Mouse (Mus musculus) neutrophil, adult 5-6 weeks (primary cell): ENCODE results near the gene Dynlrb2. TPM values are rescaled to one million over a fixed set of nuclear protein-coding genes. Genes with fewer than 3 reads are reported as not detected.

ENCODE experiments used
- ATAC-seq: fragments of 151-379, 151-347 bp; 2 replicates; pipeline ENCODE4 v1.8.0; 2017; ENCODE audit warnings: mild to moderate bottlenecking, moderate TSS enrichment; ENCODE audit not compliant: insufficient number of reproducible peaks, poor library complexity, low FRiP score, severe bottlenecking; ENCODE audit errors: extremely low read depth
- total RNA-seq: library from RNA; stranded (forward); fragments of 200-1000 nt; gene quantifications from 2 replicates; pipeline ENCODE4 v1.2.3, GENCODE M21; 2017

The Dynlrb2 gene
- 1.0 TPM in 1 of 2 replicates, not detected in the other for total RNA-seq

GRCm38 (mm10) chr8:116504477-116505120 lies at the start of gene Dynlrb2:
TSS of gene Dynlrb2 (plus strand) at chr8:116504974.
- ATAC-seq = peak; percentile 98

GRCm38 (mm10) chr8:116458569-116458968 lies 46.2 kb upstream of the Dynlrb2 start:
- ATAC-seq = no peak

GRCm38 (mm10) chr8:116461472-116461871 lies 43.3 kb upstream of the Dynlrb2 start:
- no peak for ATAC-seq

GRCm38 (mm10) chr8:116466586-116466985 lies 38.2 kb upstream of the Dynlrb2 start:
- ATAC-seq = no peak

GRCm38 (mm10) chr8:116467027-116467426 lies 37.7 kb upstream of the Dynlrb2 start:
- no peak for ATAC-seq

GRCm38 (mm10) chr8:116477941-116478340 lies 26.8 kb upstream of the Dynlrb2 start:
- no peak for ATAC-seq

- ATAC-seq = peak; percentile 67; the same call in 1 of the 2 replicates
Observed at GRCm38 (mm10) chr8:116478681-116479080, 26.1 kb upstream of the Dynlrb2 start.

- peak; percentile 63; the same call in 1 of the 2 replicates for ATAC-seq
Observed at GRCm38 (mm10) chr8:116480894-116481293, 23.9 kb upstream of the Dynlrb2 start.

- no peak for ATAC-seq
Observed at GRCm38 (mm10) chr8:116482738-116483137, 22.0 kb upstream of the Dynlrb2 start.

- ATAC-seq = 0 out of 2 replicates have a peak, but pooled peaks have one; percentile 60
Observed at GRCm38 (mm10) chr8:116484087-116484486, 20.7 kb upstream of the Dynlrb2 start.

- ATAC-seq = no peak
Observed at GRCm38 (mm10) chr8:116488546-116488945, 16.2 kb upstream of the Dynlrb2 start.

GRCm38 (mm10) chr8:116500057-116500809 lies 4.5 kb upstream of the Dynlrb2 start:
- ATAC-seq = no peak

GRCm38 (mm10) chr8:116508721-116509120 lies 3.9 kb downstream of the Dynlrb2 start:
- no peak for ATAC-seq

- ATAC-seq = no peak
Observed at GRCm38 (mm10) chr8:116509247-116509646, 4.5 kb downstream of the Dynlrb2 start.

- no peak for ATAC-seq
Observed at GRCm38 (mm10) chr8:116519676-116520075, 14.9 kb downstream of the Dynlrb2 start.

GRCm38 (mm10) chr8:116521208-116521607 lies 16.4 kb downstream of the Dynlrb2 start:
- no peak for ATAC-seq

- no peak for ATAC-seq
Observed at GRCm38 (mm10) chr8:116521641-116522040, 16.9 kb downstream of the Dynlrb2 start.

GRCm38 (mm10) chr8:116522104-116522767 lies 17.5 kb downstream of the Dynlrb2 start:
- ATAC-seq = no peak

GRCm38 (mm10) chr8:116524915-116525314 lies 20.1 kb downstream of the Dynlrb2 start:
- no peak for ATAC-seq

- no peak for ATAC-seq
Observed at GRCm38 (mm10) chr8:116528736-116529135, 24.0 kb downstream of the Dynlrb2 start.
